Mouse (Mus musculus): Measurements from ENCODE around the gene Chaf1a. TPM values are rescaled to one million over a fixed set of nuclear protein-coding genes. Genes with fewer than 3 reads are reported as not detected.
"Not testable (repeated sequence)": the region's sequence is repeated elsewhere in the genome, so short reads cannot be mapped to it uniquely, and the experiment has no call there.

The Chaf1a gene
- polyA plus RNA-seq, 3 experiments from 2014 or later = 0.63 to 3.6 (median 1.3) TPM

GRCm38 (mm10) chr17:56038583-56039261 is 1.5 kb upstream of the Chaf1a start:
- ATAC-seq = no peak

GRCm38 (mm10) chr17:56039345-56039744 is 894 bp upstream of the Chaf1a start:
- ATAC-seq = no peak

GRCm38 (mm10) chr17:56040857-56041163 is 571 bp downstream of the Chaf1a start:
- ATAC-seq = no peak

GRCm38 (mm10) chr17:56051369-56051768 is 11.1 kb downstream of the Chaf1a start:
- ATAC-seq = no peak

GRCm38 (mm10) chr17:56054938-56055337 is 14.7 kb downstream of the Chaf1a start:
- no peak for ATAC-seq

GRCm38 (mm10) chr17:56055945-56056678 is 15.9 kb downstream of the Chaf1a start:
- no peak for ATAC-seq

- ATAC-seq = no peak
Observed at GRCm38 (mm10) chr17:56057381-56058120, 17.3 kb downstream of the Chaf1a start.

- no peak for ATAC-seq
Observed at GRCm38 (mm10) chr17:56062081-56062480, 21.8 kb downstream of the Chaf1a start.

- ATAC-seq = not testable (repeated sequence)
Observed at GRCm38 (mm10) chr17:56065715-56066114, 25.5 kb downstream of the Chaf1a start.

GRCm38 (mm10) chr17:56066451-56066850 is 26.2 kb downstream of the Chaf1a start:
- ATAC-seq = no peak

GRCm38 (mm10) chr17:56069066-56069465 is 28.8 kb downstream of the Chaf1a start:
- ATAC-seq = no peak

- ATAC-seq = no peak
Observed at GRCm38 (mm10) chr17:56071126-56071525, 30.9 kb downstream of the Chaf1a start.

- ATAC-seq = no peak
Observed at GRCm38 (mm10) chr17:56072243-56072642, 32.0 kb downstream of the Chaf1a start.

- no peak for ATAC-seq
Observed at GRCm38 (mm10) chr17:56074097-56074826, 34.0 kb downstream of the Chaf1a start.

- ATAC-seq = peak; percentile 55
Observed at GRCm38 (mm10) chr17:56074827-56075208, 34.6 kb downstream of the Chaf1a start, which contains the start of gene Ubxn6. Gene Ubxn6 (minus strand): TSS chr17:56075028.

GRCm38 (mm10) chr17:56077523-56077922 is 37.3 kb downstream of the Chaf1a start:
- no peak for ATAC-seq

GRCm38 (mm10) chr17:56078361-56078760 is 38.1 kb downstream of the Chaf1a start:
- ATAC-seq = not testable (repeated sequence)

- peak; percentile 79 for ATAC-seq
Observed at GRCm38 (mm10) chr17:56078880-56079795, 38.9 kb downstream of the Chaf1a start, which contains the start of gene Hdgfl2. Gene Hdgfl2 (plus strand): TSS chr17:56079634.

- ATAC-seq = no peak
Observed at GRCm38 (mm10) chr17:56079921-56080320, 39.7 kb downstream of the Chaf1a start.

- no peak for ATAC-seq
Observed at GRCm38 (mm10) chr17:56080781-56081585, 40.7 kb downstream of the Chaf1a start.

- no peak for ATAC-seq
Observed at GRCm38 (mm10) chr17:56092312-56092711, 52.1 kb downstream of the Chaf1a start.

Measured in inflammation-experienced regulatory T-cells, adult 6 months (primary cell).